Mouse (Mus musculus): ENCODE data around the gene Usp5. TPM values are rescaled to one million over a fixed set of nuclear protein-coding genes. Genes with fewer than 3 reads are reported as not detected.

Gene Usp5
- polyA plus RNA-seq, 1 experiment from 2014 or later, result 209 TPM

- Histone ChIP-seq H3K27me3 (ENCODE audit: low read depth, poor library complexity, severe bottlenecking) (no peaks in the 10 kb centered on the region), H3K4me1 (peaks cover 7% of the 10 kb centered on the region), H3K9me3 (replicated peaks) (no peaks in the 10 kb centered on the region), H3K27ac (no peak overlapping the region), H3K4me3 (no peak overlapping the region), H3K36me3 (no peaks in the 10 kb centered on the region)
- WGBS, result 63% methylated on average over 8 of the region's 8 CpGs
- no peak for DNase-seq (ENCODE audit: low spot score)
Observed at GRCm38 (mm10) chr6:124786756-124787420, 42.4 kb downstream of the Usp5 start.

GRCm38 (mm10) chr6:124782436-124782835, 46.8 kb downstream of the Usp5 start:
- Histone ChIP-seq H3K4me3 (peak overlapping the region; percentile 26), H3K36me3 (no peaks in the 10 kb centered on the region), H3K27ac (peak overlapping the region; percentile 73), H3K4me1 (peaks cover 18% of the 10 kb centered on the region), H3K27me3 (ENCODE audit: low read depth, poor library complexity, severe bottlenecking) (peaks cover 21% of the 10 kb centered on the region), H3K9me3 (replicated peaks) (no peaks in the 10 kb centered on the region)
- DNase-seq (ENCODE audit: low spot score), result peak; percentile 75
- WGBS, result 19% methylated on average over 6 of the region's 6 CpGs

DNA sequence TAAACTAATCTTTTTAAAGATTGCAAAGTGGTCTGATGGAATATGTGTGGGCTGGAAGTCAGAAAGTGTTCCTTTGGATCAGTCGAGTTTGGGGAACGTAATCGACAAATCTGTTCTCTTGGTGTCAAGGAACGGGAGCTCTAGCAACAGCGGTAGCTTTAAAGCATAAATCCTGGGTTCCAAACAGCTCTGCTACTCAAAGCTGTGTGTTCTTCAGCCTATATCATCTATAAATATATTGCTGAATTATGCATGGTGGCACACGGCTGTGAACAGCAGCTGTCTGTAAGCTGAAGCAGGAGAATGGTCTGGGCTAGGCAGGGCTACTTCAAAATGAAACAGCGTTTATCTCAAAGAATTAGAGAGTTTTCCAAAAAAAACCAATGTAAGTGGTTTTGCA, 48.4 kb downstream of the Usp5 start:
- 91% methylated on average over 7 of the region's 7 CpGs for WGBS
- H3K27ac ChIP-seq, result no peak overlapping the region
- H3K36me3 ChIP-seq, result no peaks in the 10 kb centered on the region
- H3K4me1 ChIP-seq, result peaks cover 18% of the 10 kb centered on the region
- peaks cover 23% of the 10 kb centered on the region for H3K27me3 ChIP-seq (ENCODE audit: low read depth, poor library complexity, severe bottlenecking)
- H3K9me3 ChIP-seq (replicated peaks), result no peaks in the 10 kb centered on the region
- H3K4me3 ChIP-seq, result no peak overlapping the region
- DNase-seq (ENCODE audit: low spot score), result no peak

- Histone ChIP-seq H3K27me3 (ENCODE audit: low read depth, poor library complexity, severe bottlenecking) (peaks cover 23% of the 10 kb centered on the region), H3K9me3 (replicated peaks) (no peaks in the 10 kb centered on the region), H3K36me3 (no peaks in the 10 kb centered on the region), H3K4me1 (peaks cover 18% of the 10 kb centered on the region), H3K27ac (peak overlapping the region; percentile 50), H3K4me3 (peak overlapping the region; percentile 51)
- peak; percentile 59 for DNase-seq (ENCODE audit: low spot score)
- 4% methylated on average over 10 of the region's 10 CpGs for WGBS
Observed at GRCm38 (mm10) chr6:124779984-124780416, 49.3 kb downstream of the Usp5 start.

DNA sequence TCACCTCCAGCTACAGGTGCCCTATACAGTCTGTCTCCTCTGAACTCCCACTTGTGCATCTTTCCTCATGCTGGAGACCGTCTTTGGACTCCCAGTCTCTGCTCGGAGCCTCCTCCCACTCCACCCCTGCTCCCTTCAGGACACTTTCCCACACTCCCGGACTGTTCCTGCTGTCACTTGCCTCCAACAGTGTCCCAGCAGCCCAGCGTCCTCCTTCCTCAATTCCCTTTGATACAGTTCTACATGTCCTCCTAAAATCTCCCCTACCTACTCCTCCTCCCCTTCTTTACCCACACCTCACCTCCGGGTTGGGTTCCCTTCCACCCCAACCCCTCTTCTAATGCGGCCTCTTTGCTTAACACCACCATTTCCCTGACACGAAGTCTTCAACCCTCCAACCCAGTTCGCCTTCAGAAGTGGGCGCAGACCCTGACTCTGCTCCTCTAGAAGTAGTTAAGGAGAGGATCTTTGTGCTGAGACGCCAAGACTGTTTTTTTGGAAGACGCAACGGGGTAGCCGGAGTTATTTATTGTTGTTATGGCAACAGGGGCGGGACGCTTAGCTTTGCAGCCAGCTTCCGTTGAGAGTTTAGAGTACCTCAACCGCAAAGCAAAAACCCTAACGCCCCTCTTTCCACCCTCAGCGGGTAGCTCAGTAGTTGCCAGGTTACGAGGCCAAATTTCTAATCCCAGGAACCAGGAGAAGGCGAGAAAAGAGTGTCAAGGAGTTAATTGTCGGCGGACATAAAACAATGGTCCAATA, 49.9 kb downstream of the Usp5 start, which contains the start of gene Lrrc23:
TSS of gene Lrrc23 (minus strand) at position 506 of the 762 bp plus-strand sequence.
- WGBS, result 4% methylated on average over 23 of the region's 23 CpGs
- Histone ChIP-seq H3K27me3 (ENCODE audit: low read depth, poor library complexity, severe bottlenecking) (peaks cover 23% of the 10 kb centered on the region), H3K4me3 (peak within 1 kb of the TSS; percentile 51), H3K36me3 (no peaks in the 10 kb centered on the region), H3K9me3 (replicated peaks) (no peaks in the 10 kb centered on the region), H3K4me1 (peaks cover 18% of the 10 kb centered on the region), H3K27ac (peak within 1 kb of the TSS; percentile 50)
- peak; percentile 67 for DNase-seq (ENCODE audit: low spot score)

- no peak for DNase-seq (ENCODE audit: low spot score)
- Histone ChIP-seq H3K9me3 (replicated peaks) (no peaks in the 10 kb centered on the region), H3K4me1 (peaks cover 27% of the 10 kb centered on the region), H3K4me3 (no peak overlapping the region), H3K27ac (no peak overlapping the region), H3K27me3 (ENCODE audit: low read depth, poor library complexity, severe bottlenecking) (peaks cover 69% of the 10 kb centered on the region), H3K36me3 (no peaks in the 10 kb centered on the region)
- 83% methylated on average over 15 of the region's 15 CpGs for WGBS
Observed at GRCm38 (mm10) chr6:124770511-124770910, 58.8 kb downstream of the Usp5 start.

DNA sequence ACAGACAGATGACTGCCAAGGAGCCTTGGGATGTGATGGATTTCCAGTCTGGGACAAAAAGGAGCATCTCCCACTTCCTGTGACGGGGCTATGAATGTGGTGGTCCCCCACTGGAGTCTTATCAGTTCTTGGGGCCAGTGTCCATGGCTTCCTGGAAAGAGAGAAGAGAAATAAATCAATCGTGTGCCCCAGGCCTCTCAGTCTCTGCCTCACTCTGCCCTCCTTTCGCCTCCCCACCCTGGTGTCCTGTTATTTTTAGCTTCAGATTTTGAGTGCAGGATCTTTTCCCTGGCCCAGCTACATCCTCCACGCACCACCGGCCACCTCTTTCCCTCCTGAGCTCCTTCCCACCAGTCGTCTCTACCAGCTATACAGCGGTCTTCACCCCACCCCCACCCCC, 59.3 kb downstream of the Usp5 start:
- Histone ChIP-seq H3K4me3 (peak overlapping the region; percentile 65), H3K36me3 (no peaks in the 10 kb centered on the region), H3K4me1 (peaks cover 27% of the 10 kb centered on the region), H3K27me3 (ENCODE audit: low read depth, poor library complexity, severe bottlenecking) (peaks cover 69% of the 10 kb centered on the region), H3K9me3 (replicated peaks) (no peaks in the 10 kb centered on the region), H3K27ac (peak overlapping the region; percentile 76; the same call in 1 of the 2 replicates)
- DNase-seq (ENCODE audit: low spot score), result no peak
- 54% methylated on average over 7 of the region's 7 CpGs for WGBS

DNA sequence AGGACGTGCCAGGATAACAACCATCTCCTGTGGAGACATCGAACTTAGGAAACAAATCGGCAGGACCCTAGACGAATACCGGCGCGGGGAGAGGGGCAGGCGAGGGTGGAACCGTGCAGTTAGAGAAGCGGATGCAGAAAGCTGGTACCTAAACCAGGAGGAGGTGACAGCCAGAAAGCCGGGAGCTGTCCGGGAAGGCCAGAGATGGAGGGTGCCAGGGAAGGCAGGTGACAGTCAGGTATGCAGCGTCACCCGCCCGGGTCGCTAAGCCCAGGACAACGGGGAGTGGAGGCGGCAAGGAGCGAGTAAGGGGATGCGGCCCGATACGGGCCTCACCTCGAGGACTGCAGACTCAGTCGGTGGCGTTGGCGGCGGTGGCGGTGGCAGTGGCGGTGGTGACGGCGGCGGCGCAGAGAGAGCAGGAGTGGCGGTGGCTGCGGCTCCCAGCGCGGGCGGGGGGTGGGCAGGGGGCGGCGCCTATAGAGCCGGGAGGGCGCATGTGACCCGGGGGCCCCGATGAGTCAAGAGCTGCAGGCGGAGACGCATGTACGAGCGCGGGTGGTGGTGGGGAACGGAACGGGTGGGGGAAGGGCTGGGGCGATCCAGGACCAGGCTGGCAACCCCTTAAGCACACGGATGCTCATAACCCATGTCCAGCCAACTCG, 60.1 kb downstream of the Usp5 start, which contains the start of gene Eno2:
TSS of gene Eno2 (minus strand) at position 573 of the 665 bp plus-strand sequence.
- H3K27me3 ChIP-seq (ENCODE audit: low read depth, poor library complexity, severe bottlenecking), result peaks cover 69% of the 10 kb centered on the region
- WGBS, result 1% methylated on average over 54 of the region's 54 CpGs

DNA sequence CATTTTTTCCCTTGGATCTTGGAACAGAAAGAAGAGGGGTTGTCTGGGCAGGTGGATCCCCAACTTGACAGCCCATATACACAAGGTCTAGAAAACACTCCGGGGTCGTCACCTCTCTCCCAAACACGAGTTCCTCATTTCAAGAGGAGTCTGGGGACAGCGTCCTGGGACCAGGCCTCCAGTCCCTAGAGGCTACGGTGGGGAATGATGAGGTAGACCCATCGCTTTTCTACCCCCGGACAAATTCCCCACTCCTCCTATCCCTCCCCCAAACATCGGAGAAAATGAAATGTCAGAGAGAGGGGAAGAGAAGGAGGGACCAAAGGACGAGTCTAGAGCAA, 60.6 kb downstream of the Usp5 start:
- 4% methylated on average over 9 of the region's 9 CpGs for WGBS
- no peaks in the 10 kb centered on the region for H3K9me3 ChIP-seq (replicated peaks)
- H3K36me3 ChIP-seq, result no peaks in the 10 kb centered on the region
- peak overlapping the region; percentile 65 for H3K4me3 ChIP-seq
- peaks cover 69% of the 10 kb centered on the region for H3K27me3 ChIP-seq (ENCODE audit: low read depth, poor library complexity, severe bottlenecking)
- no peak for DNase-seq (ENCODE audit: low spot score)
- H3K4me1 ChIP-seq, result peaks cover 29% of the 10 kb centered on the region
- no peak overlapping the region; the same call in 1 of the 2 replicates for H3K27ac ChIP-seq

More for the DNA sequence above, 60.1 kb downstream of the Usp5 start, which contains the start of gene Eno2:
- peak within 1 kb of the TSS; percentile 65 for H3K4me3 ChIP-seq
- DNase-seq (ENCODE audit: low spot score), result peak; percentile 75
- H3K27ac ChIP-seq, result peak within 1 kb of the TSS; percentile 76
- H3K9me3 ChIP-seq (replicated peaks), result no peaks in the 10 kb centered on the region
- H3K36me3 ChIP-seq, result no peaks in the 10 kb centered on the region
- H3K4me1 ChIP-seq, result peaks cover 27% of the 10 kb centered on the region

- peaks cover 69% of the 10 kb centered on the region for H3K27me3 ChIP-seq (ENCODE audit: low read depth, poor library complexity, severe bottlenecking)
- no peaks in the 10 kb centered on the region for H3K36me3 ChIP-seq
- H3K9me3 ChIP-seq (replicated peaks), result no peaks in the 10 kb centered on the region
- H3K27ac ChIP-seq, result no peak overlapping the region
- peak overlapping the region; percentile 65 for H3K4me3 ChIP-seq
- DNase-seq (ENCODE audit: low spot score), result no peak
- 25% methylated on average over 19 of the region's 19 CpGs for WGBS
- H3K4me1 ChIP-seq, result peaks cover 31% of the 10 kb centered on the region
Observed at GRCm38 (mm10) chr6:124767920-124768703, 61.2 kb downstream of the Usp5 start.

DNA sequence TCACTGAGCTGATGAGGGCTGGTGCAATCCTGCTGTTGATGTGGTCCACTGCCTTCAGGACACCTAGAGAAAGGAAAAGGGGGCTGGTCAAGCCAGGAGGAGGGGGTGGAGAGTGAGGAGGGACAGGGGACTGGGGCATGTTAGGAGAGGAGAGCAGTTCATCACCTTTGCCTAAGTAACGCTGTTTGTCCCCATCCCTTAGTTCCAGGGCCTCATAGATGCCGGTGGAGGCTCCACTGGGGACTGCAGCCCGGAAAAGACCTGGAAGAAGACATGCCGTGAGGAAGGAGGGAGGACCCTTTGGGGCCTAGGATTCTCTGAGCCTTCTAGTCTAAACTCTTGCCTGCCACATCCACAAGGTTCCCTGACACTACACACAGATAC, 61.8 kb downstream of the Usp5 start:
- Histone ChIP-seq H3K9me3 (replicated peaks) (no peaks in the 10 kb centered on the region), H3K4me1 (peaks cover 31% of the 10 kb centered on the region), H3K4me3 (0 out of 2 replicates have a peak overlapping the region, but pooled peaks have one; percentile 65), H3K27ac (no peak overlapping the region), H3K36me3 (no peaks in the 10 kb centered on the region), H3K27me3 (ENCODE audit: low read depth, poor library complexity, severe bottlenecking) (peaks cover 69% of the 10 kb centered on the region)
- WGBS, result 33% methylated on average over 4 of the region's 4 CpGs
- no peak for DNase-seq (ENCODE audit: low spot score)

DNA sequence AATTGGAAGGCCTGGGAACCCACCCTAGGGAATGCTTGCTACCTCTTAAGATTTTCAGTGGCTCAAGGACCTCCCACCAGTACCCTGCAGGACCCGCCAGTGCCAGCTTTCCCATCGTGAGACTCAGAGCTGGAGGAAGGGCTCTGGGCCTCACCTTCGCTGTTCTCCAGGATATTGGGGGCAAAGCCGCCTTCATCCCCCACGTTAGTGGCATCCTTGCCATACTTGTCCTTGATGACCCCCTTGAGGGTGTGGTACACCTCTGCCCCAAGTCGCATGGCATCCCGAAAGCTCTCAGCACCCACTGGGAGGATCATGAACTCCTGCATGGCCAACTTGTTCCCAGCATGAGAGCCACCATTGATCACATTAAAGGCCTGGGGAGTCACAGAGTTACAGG, 63.3 kb downstream of the Usp5 start:
- H3K9me3 ChIP-seq (replicated peaks), result no peaks in the 10 kb centered on the region
- H3K4me3 ChIP-seq, result no peak overlapping the region
- WGBS, result 84% methylated on average over 7 of the region's 7 CpGs
- H3K27me3 ChIP-seq (ENCODE audit: low read depth, poor library complexity, severe bottlenecking), result peaks cover 74% of the 10 kb centered on the region
- peaks cover 31% of the 10 kb centered on the region for H3K4me1 ChIP-seq
- H3K36me3 ChIP-seq, result no peaks in the 10 kb centered on the region
- DNase-seq (ENCODE audit: low spot score), result no peak
- H3K27ac ChIP-seq, result no peak overlapping the region

Data from limb, embryonic 10.5 days (tissue).